ENCODE assay signal across 15 mouse cellular contexts in genomic region chr4:139024379-139024778, GRCm38 (mm10). TPM values are rescaled to one million over a fixed set of nuclear protein-coding genes. Genes with fewer than 3 reads are reported as not detected.
DNase-seq lines count a peak whose midpoint lies in the region; ATAC-seq and TF ChIP-seq lines count a peak whose summit lies in the region.
"Had no signal": no experiment of that assay in that cellular context is flagged by ENCODE, and none has a peak within 500 bp of the region (broad histone marks: within the 10 kb centered on the region; RNA-seq: fewer than 3 reads in every experiment).

No protein-coding gene starts in this region.

- ATAC-seq in forebrain, embryonic 13.5 days = peak; percentile 79
- no peak for ATAC-seq in forebrain, embryonic 11.5 days (replicated peaks; ENCODE audit: low FRiP score)
- ATAC-seq in forebrain, embryonic 15.5 days (replicated peaks) = peak; percentile 83
- ATAC-seq in neural tube, embryonic 14.5 days (ENCODE audit: low read depth) = peak; percentile 61; the same call in 1 of the 2 replicates
- ATAC-seq in activated CD4-positive, CD25-positive, alpha-beta regulatory T cell, adult 4 months = no peak

- H3K4me2 ChIP-seq in forebrain, embryonic 13.5 days = 0 out of 2 replicates have a peak overlapping the region, but pooled peaks have one; percentile 15
- no peak overlapping the region for H3K4me2 ChIP-seq in forebrain, embryonic 11.5 days (ENCODE audit: low read depth, low read length, severe bottlenecking)
- no peak overlapping the region for H3K4me2 ChIP-seq in forebrain, embryonic 15.5 days (replicated peaks)
- no peak overlapping the region for H3K4me2 ChIP-seq in neural tube, embryonic 14.5 days (ENCODE audit: low read depth, low read length)
- H3K4me2 ChIP-seq: heart, embryonic 13.5 days; lung, embryonic 14.5 days; midbrain, embryonic 12.5 days; stomach, embryonic 15.5 days had no signal

- peak overlapping the region; percentile 30; the same call in 1 of the 2 replicates for H3K9ac ChIP-seq in forebrain, embryonic 13.5 days
- H3K9ac ChIP-seq in forebrain, embryonic 11.5 days (ENCODE audit: low read length) = no peak overlapping the region
- H3K9ac ChIP-seq in forebrain, embryonic 15.5 days (replicated peaks) = no peak overlapping the region
- H3K9ac ChIP-seq in neural tube, embryonic 14.5 days (replicated peaks; ENCODE audit: low read depth, low read length) = no peak overlapping the region
- H3K9ac ChIP-seq: heart, embryonic 13.5 days; lung, embryonic 14.5 days; midbrain, embryonic 12.5 days; stomach, embryonic 15.5 days had no signal

- H3K36me3 ChIP-seq in forebrain, embryonic 13.5 days (ENCODE audit: poor library complexity, severe bottlenecking) = no peaks in the 10 kb centered on the region
- H3K36me3 ChIP-seq in forebrain, embryonic 11.5 days (ENCODE audit: control insufficient read depth, insufficient read depth, low read length) = no peaks in the 10 kb centered on the region
- no peaks in the 10 kb centered on the region for H3K36me3 ChIP-seq in forebrain, embryonic 15.5 days
- no peaks in the 10 kb centered on the region for H3K36me3 ChIP-seq in neural tube, embryonic 14.5 days (ENCODE audit: control insufficient read depth, insufficient read depth, low read length)
- H3K36me3 ChIP-seq in kidney, adult 2 months (ENCODE audit: control insufficient read depth, insufficient read depth, low read length) = no peaks in the 10 kb centered on the region
- H3K36me3 ChIP-seq: heart, embryonic 13.5 days; midbrain, embryonic 12.5 days; stomach, embryonic 15.5 days had no signal

- H3K27ac ChIP-seq in forebrain, embryonic 13.5 days = peak overlapping the region; percentile 52
- no peak overlapping the region for H3K27ac ChIP-seq in forebrain, embryonic 11.5 days (ENCODE audit: low read depth, low read length)
- peak overlapping the region; percentile 67 for H3K27ac ChIP-seq in forebrain, embryonic 15.5 days (replicated peaks)
- no peak overlapping the region for H3K27ac ChIP-seq in neural tube, embryonic 14.5 days (ENCODE audit: low read depth, low read length)
- H3K27ac ChIP-seq in kidney, adult 2 months (ENCODE audit: insufficient read depth, low read depth, low read length) = no peak overlapping the region
- H3K27ac ChIP-seq: heart, embryonic 13.5 days; midbrain, embryonic 12.5 days; stomach, embryonic 15.5 days had no signal

- WGBS in forebrain, embryonic 13.5 days = 1% methylated on average over 2 of the region's 2 CpGs
- 10% methylated on average over 2 of the region's 2 CpGs for WGBS in forebrain, embryonic 11.5 days
- 2% methylated on average over 2 of the region's 2 CpGs for WGBS in forebrain, embryonic 15.5 days
- WGBS in neural tube, embryonic 14.5 days = 15% methylated on average over 2 of the region's 2 CpGs
- 30% methylated on average over 2 of the region's 2 CpGs for WGBS in kidney, adult 2 months

- peaks cover 28% of the 10 kb centered on the region for H3K4me1 ChIP-seq in forebrain, embryonic 13.5 days
- H3K4me1 ChIP-seq in forebrain, embryonic 11.5 days (replicated peaks; ENCODE audit: control insufficient read depth, insufficient read depth, low read length) = peaks cover 4% of the 10 kb centered on the region; the same call in 1 of the 2 replicates
- H3K4me1 ChIP-seq in forebrain, embryonic 15.5 days = peaks cover 10% of the 10 kb centered on the region
- H3K4me1 ChIP-seq in neural tube, embryonic 14.5 days (ENCODE audit: control insufficient read depth, insufficient read depth, low read length) = peaks cover 3% of the 10 kb centered on the region; the same call in 1 of the 2 replicates
- no peaks in the 10 kb centered on the region for H3K4me1 ChIP-seq in kidney, adult 2 months (ENCODE audit: control insufficient read depth, insufficient read depth, low read length)
- H3K4me1 ChIP-seq: stomach, embryonic 15.5 days had no signal

- H3K27me3 ChIP-seq in forebrain, embryonic 13.5 days = no peaks in the 10 kb centered on the region
- H3K27me3 ChIP-seq in forebrain, embryonic 11.5 days (ENCODE audit: control insufficient read depth, insufficient read depth, low read length) = no peaks in the 10 kb centered on the region
- no peaks in the 10 kb centered on the region for H3K27me3 ChIP-seq in forebrain, embryonic 15.5 days
- no peaks in the 10 kb centered on the region for H3K27me3 ChIP-seq in neural tube, embryonic 14.5 days (ENCODE audit: control insufficient read depth, insufficient read depth, low read length)
- no peaks in the 10 kb centered on the region for H3K27me3 ChIP-seq in kidney, adult 2 months (replicated peaks; ENCODE audit: control insufficient read depth, insufficient read depth, low read length)
- H3K27me3 ChIP-seq: heart, embryonic 13.5 days; midbrain, embryonic 12.5 days; stomach, embryonic 15.5 days had no signal

- H3K9me3 ChIP-seq in forebrain, embryonic 13.5 days (replicated peaks) = no peaks in the 10 kb centered on the region
- H3K9me3 ChIP-seq in forebrain, embryonic 11.5 days (ENCODE audit: control insufficient read depth, low read length) = no peaks in the 10 kb centered on the region
- H3K9me3 ChIP-seq in forebrain, embryonic 15.5 days = no peaks in the 10 kb centered on the region
- H3K9me3 ChIP-seq in neural tube, embryonic 14.5 days (ENCODE audit: control insufficient read depth, low read length) = no peaks in the 10 kb centered on the region
- H3K9me3 ChIP-seq: heart, embryonic 13.5 days; midbrain, embryonic 12.5 days; stomach, embryonic 15.5 days had no signal

- no peak for TF ChIP-seq CTCF in kidney, adult 2 months (conservative IDR thresholded peaks at IDR 0.05; ENCODE audit: insufficient read depth, insufficient read length, low read depth, low read length)

- DNase-seq in forebrain, embryonic 11.5 days (ENCODE audit: low spot score) = no peak
- DNase-seq in layer of hippocampus, postnatal 10 days (ENCODE audit: low spot score in 2 of 2) = peak; percentile 72 to 78
- no peak for DNase-seq in kidney, adult 2 months
- no peak for DNase-seq in testis, postnatal 14 days (ENCODE audit: low spot score)
- DNase-seq: B cell, adult 2 months; kidney, adult 18-20 months; lung, embryonic 14.5 days had no signal

- no peak overlapping the region for H3K4me3 ChIP-seq in forebrain, embryonic 13.5 days
- H3K4me3 ChIP-seq in forebrain, embryonic 11.5 days (ENCODE audit: low read depth, low read length) = no peak overlapping the region
- H3K4me3 ChIP-seq in forebrain, embryonic 15.5 days = no peak overlapping the region
- H3K4me3 ChIP-seq in neural tube, embryonic 14.5 days (ENCODE audit: low read depth, low read length) = no peak overlapping the region
- H3K4me3 ChIP-seq in kidney, adult 2 months (ENCODE audit: insufficient read depth, low read depth, low read length) = no peak overlapping the region
- H3K4me3 ChIP-seq: heart, embryonic 13.5 days; midbrain, embryonic 12.5 days; stomach, embryonic 15.5 days had no signal

- TF ChIP-seq POLR2A in kidney, adult 2 months (IDR thresholded peaks at IDR 0.05; ENCODE audit: low read depth, low read length) = no peak

RNA-seq across cellular contexts. Expression of gene Htr6, which starts 51.0 kb away (rescaled TPM):
- 0.11 and 0.18 TPM in 2 replicates for polyA plus RNA-seq in forebrain, embryonic 13.5 days (2015; fragmentation: Nextera tagmentation; extraction: Ambion mirVana)
- polyA plus RNA-seq in forebrain, embryonic 11.5 days (2014; fragmentation: Nextera tagmentation; extraction: Ambion mirVana) = 0.27 TPM in 1 of 2 replicates, not detected in the other
- 0.28 and 0.37 TPM in 2 replicates for polyA plus RNA-seq in forebrain, embryonic 15.5 days (2015; fragmentation: Nextera tagmentation; extraction: Ambion mirVana)
- 1 to 10 TPM; 5.4 to 6.5 TPM for total RNA-seq in layer of hippocampus, postnatal 10 days (2021)
- 0.52 and 1.4 TPM in 2 replicates for polyA plus RNA-seq in neural tube, embryonic 14.5 days (2014; fragmentation: Nextera tagmentation; extraction: Ambion mirVana)
- not detected for polyA plus RNA-seq in activated CD4-positive, CD25-positive, alpha-beta regulatory T cell, adult 4 months (2017; shearing (Covaris generic))
- not detected in 2 replicates for polyA plus RNA-seq in kidney, adult 2 months (2012; rRNA removed)
- polyA plus RNA-seq: heart, embryonic 13.5 days; lung, embryonic 14.5 days; midbrain, embryonic 12.5 days; stomach, embryonic 15.5 days had no signal

RNA-seq across cellular contexts. Expression of gene Tmco4, which starts 51.7 kb away (rescaled TPM):
- polyA plus RNA-seq in forebrain, embryonic 13.5 days (2015; fragmentation: Nextera tagmentation; extraction: Ambion mirVana) = 0.48 and 0.93 TPM in 2 replicates
- 0.77 and 0.96 TPM in 2 replicates for polyA plus RNA-seq in forebrain, embryonic 11.5 days (2014; fragmentation: Nextera tagmentation; extraction: Ambion mirVana)
- 0.98 and 1.1 TPM in 2 replicates for polyA plus RNA-seq in forebrain, embryonic 15.5 days (2015; fragmentation: Nextera tagmentation; extraction: Ambion mirVana)
- 1 to 10 TPM; 1.5 to 1.8 TPM for total RNA-seq in layer of hippocampus, postnatal 10 days (2021)
- 1.1 TPM in 2 replicates for polyA plus RNA-seq in neural tube, embryonic 14.5 days (2014; fragmentation: Nextera tagmentation; extraction: Ambion mirVana)
- 10 to 100 TPM; 19.1 to 32.4 TPM for polyA plus RNA-seq in activated CD4-positive, CD25-positive, alpha-beta regulatory T cell, adult 4 months (2017; shearing (Covaris generic))
- polyA plus RNA-seq in kidney, adult 2 months (2012; rRNA removed) = 19.6 and 22.4 TPM in 2 replicates

RNA-seq across cellular contexts. Expression of gene Rnf186, which starts 57.5 kb away (rescaled TPM):
- polyA plus RNA-seq in forebrain, embryonic 13.5 days (2015; fragmentation: Nextera tagmentation; extraction: Ambion mirVana) = 0.57 TPM in 1 of 2 replicates, not detected in the other
- not detected in 2 replicates for polyA plus RNA-seq in forebrain, embryonic 11.5 days (2014; fragmentation: Nextera tagmentation; extraction: Ambion mirVana)
- polyA plus RNA-seq in forebrain, embryonic 15.5 days (2015; fragmentation: Nextera tagmentation; extraction: Ambion mirVana) = not detected in 2 replicates
- total RNA-seq in layer of hippocampus, postnatal 10 days (2021) = not detected
- polyA plus RNA-seq in neural tube, embryonic 14.5 days (2014; fragmentation: Nextera tagmentation; extraction: Ambion mirVana) = not detected in 2 replicates
- not detected for polyA plus RNA-seq in activated CD4-positive, CD25-positive, alpha-beta regulatory T cell, adult 4 months (2017; shearing (Covaris generic))
- polyA plus RNA-seq in kidney, adult 2 months (2012; rRNA removed) = 126 and 171 TPM in 2 replicates
- total RNA-seq: left cerebral cortex, postnatal 10 days had no signal
- polyA plus RNA-seq: heart, embryonic 13.5 days; midbrain, embryonic 12.5 days had no signal

Comparison
In these comparisons a context has a peak if more than half of its experiments do, and no peak if none do; other contexts are left out.
1. ATAC-seq: peak in forebrain, embryonic 13.5 days (single experiment), forebrain, embryonic 15.5 days (single experiment) and neural tube, embryonic 14.5 days (single experiment); none in forebrain, embryonic 11.5 days (single experiment) and activated CD4-positive, CD25-positive, alpha-beta regulatory T cell, adult 4 months (single experiment).
2. H3K27ac ChIP-seq: peak in forebrain, embryonic 13.5 days (single experiment) and forebrain, embryonic 15.5 days (single experiment); none in forebrain, embryonic 11.5 days (single experiment), neural tube, embryonic 14.5 days (single experiment) and kidney, adult 2 months (single experiment).
3. DNase-seq: peak in layer of hippocampus, postnatal 10 days (2 of 2); none in forebrain, embryonic 11.5 days (single experiment), kidney, adult 2 months (single experiment) and testis, postnatal 14 days (single experiment).
4. RNA of gene Rnf186, which starts 57.5 kb away (polyA plus RNA-seq): 126 to 171 TPM in kidney, adult 2 months; 0.57 TPM in forebrain, embryonic 13.5 days, not detected in forebrain, embryonic 11.5 days, not detected in forebrain, embryonic 15.5 days, not detected in neural tube, embryonic 14.5 days and not detected in activated CD4-positive, CD25-positive, alpha-beta regulatory T cell, adult 4 months; every median in the first group is over 10 times any median in the second.